Mouse (Mus musculus) hindlimb bud, embryonic 11.5 days (tissue): ENCODE measurements at regions not wholly inside any gene's neighbourhood (a gene's known extent, or its start where the extent isn't known, plus 50 kb on each side); places are given as distances from the start of the nearest gene placed in this dataset.

ENCODE experiments used
- DNase-seq: peaks from one replicate; pipeline ENCODE4 v3.0.0-alpha.2; 2012; ENCODE audit warnings: low read depth, low spot score; ENCODE audit errors: extremely low spot score

DNA sequence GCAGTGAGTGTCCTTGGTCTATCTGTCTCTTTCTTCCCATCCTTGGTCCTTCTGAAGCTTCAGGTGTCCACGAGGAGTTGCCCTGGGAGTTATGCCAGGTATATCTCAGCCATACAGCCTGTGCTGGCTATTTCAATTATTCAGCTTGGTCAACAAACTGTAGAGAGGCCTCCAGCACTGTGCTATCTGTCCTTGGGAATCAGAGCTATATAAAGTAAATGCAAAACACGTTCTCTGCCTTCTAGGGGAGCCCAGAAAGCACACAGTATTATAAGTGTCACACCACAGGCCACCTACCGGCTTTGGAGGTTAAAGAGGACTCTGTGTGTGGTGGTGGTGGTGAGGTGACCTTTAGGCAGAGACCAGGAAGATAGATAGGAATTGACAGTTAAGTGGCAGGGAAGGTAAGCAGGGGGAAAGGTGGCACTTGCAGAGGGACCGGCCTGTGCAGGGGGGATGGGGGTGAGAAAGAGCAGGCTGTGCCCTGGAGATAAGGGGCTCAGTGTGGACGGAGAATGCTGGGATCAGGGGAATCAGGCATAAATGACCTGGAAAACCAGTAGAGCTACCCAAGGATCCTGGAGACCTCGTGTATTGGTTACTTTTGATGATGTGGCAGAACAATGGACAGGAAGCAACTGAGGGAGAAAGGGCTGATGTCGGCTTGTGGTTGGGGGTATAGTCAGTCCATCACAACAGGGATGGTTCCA lies 425.9 kb downstream of the Fut8 start:
- DNase-seq, result no peak

DNA sequence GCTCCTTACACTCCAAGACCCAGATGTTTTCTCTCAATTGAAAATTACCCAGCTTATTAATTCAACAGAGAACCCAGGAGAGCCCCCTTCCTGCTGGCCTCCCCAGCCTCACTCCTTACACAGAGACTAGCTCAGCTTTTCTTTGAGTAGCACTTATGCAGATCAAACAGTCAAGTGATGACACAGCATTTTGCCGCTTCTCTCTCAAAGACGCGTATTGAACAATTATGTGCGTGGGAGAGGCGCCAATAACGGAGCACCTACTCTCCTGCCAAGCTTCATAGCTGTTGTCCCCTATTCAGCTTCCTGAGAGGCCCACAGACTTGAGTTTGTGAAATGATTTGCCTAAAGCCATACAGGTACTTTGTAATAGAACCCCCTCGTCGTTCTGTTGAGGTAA lies 428.5 kb downstream of the Fut8 start:
- no peak for DNase-seq

DNA sequence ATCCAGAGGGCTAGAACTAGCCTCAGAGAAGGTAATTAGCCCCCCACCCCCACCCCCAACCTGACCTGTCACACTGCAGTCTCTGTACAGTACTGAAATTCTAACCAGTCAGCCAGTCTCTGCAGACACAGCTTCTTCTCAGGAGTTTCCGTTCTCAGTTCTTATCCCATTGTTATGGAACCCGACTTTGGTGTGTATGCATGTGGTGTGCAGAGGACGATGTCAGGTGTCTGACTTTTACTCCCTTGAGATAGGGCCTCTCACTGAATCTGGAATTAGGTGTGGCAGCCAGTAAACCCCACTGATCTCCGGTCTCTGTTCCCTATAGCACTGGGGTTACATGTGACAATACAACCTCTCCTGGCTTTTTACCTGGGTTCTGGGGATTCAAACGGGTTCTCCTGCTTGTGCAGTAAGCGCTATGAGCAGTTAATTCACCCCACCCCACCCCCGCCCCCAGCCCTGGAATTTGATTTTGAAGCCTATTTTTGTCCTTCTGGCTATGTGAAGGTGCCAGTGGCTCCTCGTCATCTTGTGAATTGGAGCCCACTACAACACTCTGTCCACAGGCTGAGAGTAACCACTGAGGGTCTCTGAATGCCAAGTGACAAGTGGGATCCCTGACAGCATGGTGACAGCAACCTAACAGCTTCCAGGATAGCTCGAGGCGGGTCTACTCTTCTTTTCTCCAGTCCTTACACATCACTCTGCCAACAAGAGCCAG lies 429.4 kb downstream of the Fut8 start:
- DNase-seq, result no peak

DNA sequence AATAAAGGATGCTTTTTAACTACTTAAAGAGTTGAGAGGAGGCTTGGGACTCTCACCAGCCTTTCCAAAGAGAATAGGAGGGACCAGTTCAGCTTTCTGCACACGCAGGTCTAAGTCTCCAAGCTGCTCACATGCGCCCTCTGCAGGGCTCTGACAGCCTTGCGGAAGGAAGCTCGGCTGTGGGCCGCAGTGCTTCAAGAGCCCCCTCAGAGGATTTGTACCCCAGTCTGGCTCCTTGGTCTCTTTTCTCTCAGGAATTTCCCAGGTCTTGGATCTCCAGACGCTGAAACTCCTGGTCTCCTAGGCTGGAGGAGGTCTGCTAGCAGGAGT lies 429.9 kb downstream of the Fut8 start:
- peak; percentile 57 for DNase-seq

DNA sequence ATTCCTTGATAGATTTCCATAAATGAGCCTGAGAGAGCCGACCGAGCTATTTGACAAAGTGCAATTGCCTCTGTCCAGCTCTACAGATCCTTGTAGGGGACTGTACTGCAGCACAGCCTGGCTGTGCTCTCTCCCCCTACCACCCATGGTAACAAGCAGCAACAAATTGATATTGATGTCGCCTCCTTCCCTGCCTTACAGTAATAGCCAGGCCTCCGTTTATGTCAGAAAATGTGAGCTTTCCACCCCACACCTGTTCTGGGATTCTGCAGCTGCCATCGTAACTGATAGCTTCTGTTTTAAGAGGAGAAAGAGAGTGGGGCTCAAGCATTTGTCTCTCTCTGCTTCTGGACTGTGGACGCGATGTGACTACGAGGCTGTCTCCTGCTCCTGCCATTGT lies 432.6 kb downstream of the Fut8 start:
- DNase-seq, result no peak

DNA sequence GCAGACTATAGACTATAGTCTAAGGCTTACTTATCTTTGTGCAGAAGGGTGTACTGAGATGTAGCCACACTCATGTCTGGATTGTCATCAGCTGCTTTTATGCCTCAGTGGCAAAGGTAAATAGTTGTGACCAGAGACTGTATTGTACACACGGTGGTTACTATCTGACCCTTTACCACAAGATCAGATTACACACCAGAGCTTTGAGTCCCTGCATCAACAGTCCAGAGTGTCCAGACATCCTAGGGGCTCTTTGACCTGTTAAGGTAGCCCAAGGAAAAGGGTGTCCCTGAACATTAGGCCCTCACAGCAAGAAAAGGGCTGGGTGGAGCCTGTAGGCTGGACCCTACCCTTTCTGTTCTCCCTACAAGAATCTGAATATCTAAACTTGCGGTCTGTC lies 436.4 kb downstream of the Fut8 start:
- no peak for DNase-seq

DNA sequence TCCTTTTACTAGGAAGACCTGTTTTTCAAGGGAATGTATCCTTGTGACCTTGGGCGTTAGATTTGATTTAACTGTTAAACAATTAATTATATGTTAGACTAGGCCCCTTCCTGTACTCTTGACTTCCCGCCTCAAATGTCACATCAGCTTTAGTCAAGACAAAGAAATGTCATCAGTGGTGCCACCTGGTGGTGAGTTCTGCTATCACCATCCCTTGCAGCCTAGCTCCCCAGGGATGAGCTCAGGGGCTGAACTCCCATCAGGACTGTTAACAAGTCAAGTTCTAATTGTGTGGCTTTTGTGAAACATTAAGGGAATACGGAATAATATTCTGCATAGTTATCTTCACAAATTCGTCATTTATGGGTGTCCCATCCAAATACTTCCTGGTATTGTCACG lies 436.8 kb downstream of the Fut8 start:
- no peak for DNase-seq

DNA sequence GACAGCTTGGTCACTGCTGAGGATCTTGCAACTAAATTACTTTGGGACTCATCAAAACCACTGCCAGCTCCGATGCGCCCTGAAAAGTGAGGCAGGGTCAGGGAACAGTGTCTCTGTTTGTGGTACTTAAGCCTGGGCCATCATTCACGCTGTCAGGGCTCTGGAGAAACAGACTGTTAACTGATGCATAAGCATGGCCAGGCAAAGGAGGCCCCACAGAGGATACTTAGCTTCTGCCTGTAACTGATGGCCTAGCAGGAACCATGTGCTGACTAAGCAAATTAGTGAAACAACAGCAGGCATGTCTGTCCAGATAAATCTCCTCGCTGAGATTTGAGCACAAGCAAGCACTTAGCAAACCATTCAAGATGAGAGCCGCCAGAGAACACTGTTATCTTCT lies 440.1 kb downstream of the Fut8 start:
- no peak for DNase-seq

DNA sequence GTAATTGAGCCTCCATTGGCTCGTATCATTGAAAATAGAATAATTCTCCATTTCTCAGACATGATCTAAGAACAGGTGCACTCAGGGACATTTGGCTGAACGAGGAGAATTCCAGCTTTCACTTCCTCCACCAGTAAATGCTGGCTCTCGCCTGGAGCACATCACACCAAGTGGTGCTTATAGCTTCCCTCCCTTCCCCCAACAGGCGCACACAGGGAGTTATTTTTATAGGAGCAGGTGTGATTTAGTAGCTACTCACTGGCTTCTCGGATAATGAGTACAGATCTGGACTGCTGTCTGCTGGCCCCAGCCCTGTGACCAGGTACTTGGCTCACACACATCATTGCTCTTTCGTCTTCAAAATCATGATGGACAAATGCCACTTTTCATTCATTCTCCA lies 456.2 kb downstream of the Fut8 start:
- DNase-seq, result no peak

DNA sequence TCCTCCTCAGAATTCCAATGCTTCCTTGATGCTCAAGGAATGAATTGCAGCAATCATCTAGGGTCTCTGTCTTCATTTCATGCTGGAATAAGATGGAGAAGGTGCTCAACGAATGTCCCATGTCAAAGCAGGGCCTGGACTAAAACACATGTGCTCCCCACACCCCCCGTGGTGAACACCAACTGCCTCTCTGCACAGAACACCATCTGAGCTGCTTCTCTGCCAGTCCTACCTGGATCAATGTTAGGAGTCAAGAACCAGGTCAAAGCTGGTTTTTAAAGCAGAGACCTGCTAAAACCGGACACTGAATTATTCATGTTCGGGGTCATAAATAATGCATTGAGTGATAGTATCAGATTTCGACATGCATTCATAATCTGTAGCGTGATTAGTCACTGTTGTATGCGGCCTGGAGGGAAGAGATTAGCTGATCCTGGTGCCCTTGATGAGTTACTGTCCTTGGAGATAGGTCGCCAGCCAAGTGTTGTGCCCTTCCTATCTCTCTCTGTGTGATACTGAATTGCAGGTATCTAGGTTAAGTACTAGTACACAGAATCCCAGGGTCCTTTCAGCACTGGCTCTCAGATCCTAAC lies 458.2 kb downstream of the Fut8 start:
- no peak for DNase-seq

DNA sequence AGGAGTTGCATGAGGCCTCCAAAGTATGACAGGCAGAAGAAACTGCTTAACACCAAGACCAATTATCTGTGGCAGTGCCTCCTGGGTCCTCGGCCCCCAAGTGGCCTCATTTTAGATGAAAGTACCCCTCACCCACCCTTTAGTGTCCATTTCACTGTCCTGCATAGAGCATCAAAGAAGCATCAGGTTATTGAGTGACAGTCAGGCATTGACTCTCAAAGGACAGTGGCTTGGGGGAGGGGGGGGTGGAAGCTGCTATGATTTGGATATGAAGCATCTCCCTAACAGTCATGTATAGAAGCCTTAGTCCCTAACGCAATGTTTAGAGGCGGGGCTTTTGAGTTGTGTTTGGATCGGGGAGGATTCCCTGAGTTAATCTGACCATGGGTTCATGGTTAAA lies 458.7 kb downstream of the Fut8 start:
- DNase-seq, result no peak

DNA sequence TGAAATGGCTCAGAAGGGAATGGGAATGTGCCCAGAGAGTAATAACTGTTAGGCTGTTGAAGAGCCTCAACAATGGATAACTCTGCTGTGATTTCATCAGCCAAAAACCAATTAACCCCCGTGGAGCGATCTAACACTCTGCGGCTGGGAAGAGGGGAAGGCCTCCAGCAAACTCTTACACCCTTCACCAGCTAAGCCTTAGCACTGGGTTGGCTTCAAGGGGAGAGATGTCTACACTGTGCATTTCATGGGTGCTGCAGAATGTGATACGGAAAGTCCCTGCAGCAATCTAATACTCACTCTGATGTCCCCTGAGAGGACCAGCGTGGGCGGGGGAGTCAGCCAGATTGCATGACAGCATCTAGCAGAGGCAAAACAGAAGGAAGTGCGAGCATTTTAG lies 460.2 kb downstream of the Fut8 start:
- DNase-seq, result no peak

DNA sequence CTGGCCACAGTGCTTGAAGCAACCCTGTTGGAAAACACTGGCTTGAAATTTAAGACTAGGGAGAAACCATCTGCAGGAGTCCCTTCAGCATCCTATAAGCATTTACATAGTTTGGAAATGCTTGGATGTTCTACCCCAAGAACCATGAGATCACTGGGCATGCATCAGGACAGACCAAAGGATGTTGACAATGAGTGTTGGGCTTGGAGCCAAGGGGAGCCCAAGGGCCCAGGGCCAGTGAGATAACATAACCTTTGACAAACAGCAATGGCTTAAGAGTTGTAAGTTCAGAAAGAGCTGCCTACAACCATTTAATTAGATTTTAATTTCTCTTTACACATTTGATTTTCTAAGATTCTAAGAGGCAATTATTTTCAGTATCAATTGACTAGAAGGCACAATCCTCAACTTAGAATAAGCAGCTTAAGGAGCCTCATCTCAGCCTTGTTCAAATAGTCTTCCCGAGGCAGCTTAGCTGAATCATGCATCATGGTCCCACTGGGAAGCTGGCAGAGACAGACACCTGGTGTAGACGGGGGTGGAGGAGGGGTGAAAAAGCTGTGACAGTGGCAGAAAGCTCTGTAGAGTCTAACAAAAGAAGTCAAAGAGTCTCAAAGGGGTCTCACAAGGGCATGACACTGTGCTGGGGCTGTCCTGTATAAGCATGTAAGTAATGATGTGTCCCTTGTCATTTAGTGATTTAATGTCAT lies 462.1 kb downstream of the Fut8 start:
- no peak for DNase-seq

DNA sequence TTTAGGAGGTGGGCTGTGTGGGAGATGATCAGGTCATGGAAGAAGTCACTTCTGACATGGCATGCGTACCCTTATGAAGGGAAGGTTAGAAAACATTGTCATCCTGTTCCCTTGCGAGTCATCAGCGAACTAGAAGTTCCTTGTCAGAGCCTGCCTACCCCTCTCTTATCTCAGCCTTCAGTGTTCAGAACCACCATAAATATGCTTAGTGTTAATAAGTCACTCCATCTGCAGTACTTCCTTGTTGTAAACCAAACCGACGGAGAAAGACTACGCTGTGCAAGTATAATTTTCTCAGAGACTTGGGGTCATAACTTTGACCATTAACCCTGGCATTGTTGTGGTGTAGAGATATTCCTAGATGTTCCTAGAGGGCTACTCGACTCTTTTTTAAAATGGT lies 477.6 kb downstream of the Fut8 start:
- no peak for DNase-seq

DNA sequence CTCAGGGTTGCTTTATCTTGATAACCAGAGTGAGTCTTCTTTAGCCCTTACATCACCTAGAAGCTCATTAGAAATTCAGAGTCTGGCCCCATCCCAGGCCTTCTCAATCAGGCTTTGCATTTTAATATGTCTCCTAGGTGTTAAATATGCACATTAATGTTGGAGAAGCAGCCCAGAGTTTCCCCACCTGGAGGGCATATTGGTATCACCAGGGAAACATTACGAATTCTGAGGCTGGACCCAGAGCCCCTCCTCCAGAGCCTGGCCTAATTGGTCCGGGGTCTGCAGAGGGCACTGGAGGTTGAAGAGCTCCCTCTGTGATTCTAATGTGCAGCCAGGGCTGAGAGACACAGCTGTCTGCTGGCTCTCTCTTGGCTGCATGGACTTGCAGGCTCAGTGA lies 478.1 kb downstream of the Fut8 start:
- DNase-seq, result no peak

DNA sequence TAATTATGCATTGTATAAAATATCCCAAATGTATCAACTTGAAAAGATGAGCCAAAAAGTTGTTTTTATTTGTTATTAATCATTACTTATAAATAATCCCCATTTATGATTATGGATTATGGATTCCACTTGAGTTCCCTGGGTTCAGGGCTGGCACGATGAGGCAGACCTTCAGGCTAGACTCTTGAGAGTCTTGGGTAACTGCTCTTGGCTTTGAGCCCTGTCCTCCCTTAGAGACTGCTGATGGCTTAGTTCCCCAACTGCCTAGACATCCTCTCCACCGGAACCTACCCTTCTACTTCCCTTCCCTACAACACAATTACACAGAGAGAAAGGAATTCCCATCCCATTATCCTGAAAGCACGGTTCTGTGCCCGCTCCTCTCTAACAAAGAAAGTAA lies 466.3 kb upstream of the Gm6657 start:
- DNase-seq, result no peak

DNA sequence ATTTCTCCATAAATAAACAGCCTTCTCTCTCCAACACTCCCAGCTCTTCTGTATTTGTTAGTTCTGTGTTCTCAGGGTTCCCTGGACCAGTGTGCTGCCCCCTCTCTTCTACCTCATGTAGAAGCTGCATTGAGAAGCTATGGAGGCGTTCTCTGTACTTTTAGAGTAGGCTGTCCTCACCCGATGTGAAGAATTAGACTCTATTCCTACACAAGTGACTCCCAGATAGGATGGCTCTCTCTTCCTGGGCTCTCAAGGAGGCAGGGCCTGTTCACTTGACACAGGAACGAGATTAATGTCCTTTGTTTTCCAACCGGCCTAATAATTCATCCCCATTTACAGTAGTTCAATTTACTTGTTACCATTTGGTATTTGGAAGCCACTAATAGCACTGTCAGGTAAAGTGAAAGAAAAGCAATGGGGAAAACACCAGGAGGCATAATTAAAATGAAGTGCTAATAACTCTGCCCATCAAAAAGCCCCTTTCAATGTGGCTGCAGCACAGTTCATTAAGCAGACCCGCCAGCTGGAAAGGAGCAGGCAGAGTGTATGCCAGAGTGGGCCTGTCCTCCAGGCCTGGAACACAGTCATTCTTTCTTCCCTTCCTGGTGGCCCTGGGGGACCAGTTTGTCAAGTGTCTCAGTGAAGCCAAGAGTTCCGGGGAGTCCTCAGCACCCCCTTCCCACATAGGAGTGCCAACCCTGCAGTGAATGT lies 454.8 kb upstream of the Gm6657 start:
- no peak for DNase-seq

DNA sequence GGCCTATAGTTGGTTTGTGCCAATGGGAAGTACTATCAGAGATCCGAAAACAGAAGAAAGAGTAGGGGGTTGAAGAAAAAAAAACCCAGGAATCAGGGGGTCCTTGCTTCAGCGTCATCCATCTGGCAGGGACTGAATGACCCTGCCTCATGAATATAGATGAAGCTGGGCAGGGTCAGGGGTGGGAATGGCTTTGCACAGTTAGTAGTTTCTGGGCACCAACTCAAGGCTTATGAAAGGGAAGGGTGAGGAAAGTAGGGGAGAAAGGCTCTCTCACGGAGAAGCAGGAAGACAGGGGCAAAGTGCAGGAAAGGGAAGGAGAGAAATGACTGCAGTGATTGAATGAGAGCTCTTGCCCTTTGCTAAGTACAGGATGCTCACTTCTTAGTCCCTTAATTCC lies 451.3 kb upstream of the Gm6657 start:
- DNase-seq, result no peak

DNA sequence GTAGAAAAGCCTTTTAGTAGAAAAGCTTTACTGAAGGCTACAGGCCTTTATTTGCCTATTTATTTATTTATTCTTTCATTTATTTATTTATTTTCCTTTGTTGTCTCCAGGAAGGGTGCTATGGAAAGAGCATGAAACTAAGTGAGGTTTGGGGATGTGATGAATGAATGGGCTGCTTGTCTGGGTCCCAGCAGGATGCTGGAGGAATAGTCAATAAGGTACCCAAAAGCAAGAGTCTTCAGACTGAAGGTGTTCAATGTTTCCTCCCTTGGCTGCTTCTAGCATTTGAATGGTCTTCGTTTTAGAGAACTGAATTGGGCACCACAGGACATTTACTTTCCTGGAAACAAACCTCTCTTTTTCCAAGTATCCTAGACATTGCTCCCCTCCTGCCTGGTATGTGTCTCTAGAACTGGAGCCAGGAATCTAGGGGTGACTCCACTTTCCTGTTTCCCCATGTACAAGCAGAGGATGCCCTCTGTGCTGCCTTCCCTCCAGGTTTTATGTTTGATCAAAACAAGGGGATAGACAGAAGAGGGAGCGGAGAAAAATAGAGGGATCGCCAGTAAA lies 444.5 kb upstream of the Gm6657 start:
- DNase-seq, result no peak

DNA sequence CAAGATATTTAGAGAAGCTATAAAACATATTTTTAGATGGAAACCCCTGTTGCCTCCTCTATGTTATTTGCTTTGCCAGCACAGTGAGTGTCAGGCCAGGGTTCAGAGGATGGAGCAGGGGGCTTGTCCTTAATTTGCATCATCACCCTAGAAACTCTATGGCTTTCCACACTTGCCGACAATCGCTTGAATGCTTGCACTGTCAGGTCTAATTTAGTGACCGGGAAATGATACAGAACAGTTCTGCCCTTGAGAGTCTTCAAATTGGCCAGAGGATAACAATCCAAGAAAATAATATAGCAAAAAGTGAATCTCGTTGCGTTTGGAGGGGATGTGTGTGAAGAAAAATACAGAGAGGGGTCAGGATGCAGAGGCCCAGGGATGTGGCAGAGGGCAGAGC lies 441.9 kb upstream of the Gm6657 start:
- no peak for DNase-seq

DNA sequence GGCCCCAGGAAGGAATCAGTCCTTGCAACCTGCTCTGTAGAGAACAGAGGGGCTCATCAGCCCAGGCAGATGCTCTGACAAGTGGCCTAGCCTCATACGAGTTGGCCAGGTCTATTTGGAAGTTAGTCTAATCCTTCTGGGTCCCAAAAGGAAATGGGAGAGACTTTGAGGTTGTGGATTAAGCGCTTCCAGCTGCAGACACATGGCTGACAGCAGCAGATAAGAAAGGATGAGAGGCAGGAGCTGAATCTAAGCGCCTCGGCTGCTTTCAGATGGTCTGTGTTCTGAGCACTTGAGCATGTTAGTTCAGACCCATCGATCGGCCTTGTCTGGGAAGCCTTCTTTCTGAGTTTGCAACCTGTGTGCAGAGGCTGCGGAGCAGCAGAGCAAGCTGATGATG lies 438.0 kb upstream of the Gm6657 start:
- DNase-seq, result no peak
